Mouse (Mus musculus) ES-E14 (cell line): Measurements from ENCODE around the gene Fez2.

ENCODE experiments used
- MAFK ChIP-seq: IDR thresholded peaks from 2 replicates; pipeline ENCODE4 v1.6.1; 2014; ENCODE audit warnings: mild to moderate bottlenecking, low read depth, low read length, inconsistent platforms; ENCODE audit not compliant: insufficient read depth
- ZC3H11A ChIP-seq: IDR thresholded peaks from 2 replicates; pipeline ENCODE4 v1.6.1; 2012; ENCODE audit warnings: low read depth, mild to moderate bottlenecking, inconsistent platforms, low read length, borderline replicate concordance
- ZNF384 ChIP-seq: IDR thresholded peaks from 2 replicates; pipeline ENCODE4 v1.6.1; 2012; ENCODE audit warnings: low read depth, low read length, inconsistent platforms

DNA sequence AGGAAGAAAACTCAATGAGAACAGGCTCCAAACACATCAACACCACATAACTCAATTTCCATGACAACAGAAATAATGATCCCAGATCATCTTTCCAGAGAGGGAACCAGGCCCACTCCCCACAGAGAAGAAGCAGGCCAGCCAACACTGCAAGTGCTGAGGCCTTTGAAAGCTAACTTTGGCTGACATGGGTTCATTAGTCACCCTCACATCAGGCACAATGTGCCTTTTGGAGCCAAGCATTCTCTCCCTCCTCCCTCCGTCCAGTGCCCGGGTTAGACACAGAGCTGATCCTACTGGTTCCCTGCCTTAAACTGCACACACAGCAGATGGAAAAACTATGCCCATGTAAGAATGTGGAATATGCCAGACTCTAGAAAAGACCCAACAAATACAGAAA is 8.1 kb downstream of the Fez2 start:
- TF ChIP-seq ZC3H11A (no peak), MAFK (no peak), ZNF384 (no peak)
